Mouse (Mus musculus) subcutaneous adipose tissue, adult 2 months (tissue): ENCODE results near the gene Rin3. TPM values are rescaled to one million over a fixed set of nuclear protein-coding genes. Genes with fewer than 3 reads are reported as not detected.

Experiments used
- polyA plus RNA-seq: library from polyadenylated mRNA; depleted of rRNA; stranded (reverse); fragments of >200 nt; gene quantifications from 2 replicates; pipeline ENCODE4 v1.2.3, GENCODE M21; 2012; ENCODE audit warnings: low replicate concordance; rRNA removed

The Rin3 gene
- 16.9 and 20.0 TPM in 2 replicates for polyA plus RNA-seq

DNA sequence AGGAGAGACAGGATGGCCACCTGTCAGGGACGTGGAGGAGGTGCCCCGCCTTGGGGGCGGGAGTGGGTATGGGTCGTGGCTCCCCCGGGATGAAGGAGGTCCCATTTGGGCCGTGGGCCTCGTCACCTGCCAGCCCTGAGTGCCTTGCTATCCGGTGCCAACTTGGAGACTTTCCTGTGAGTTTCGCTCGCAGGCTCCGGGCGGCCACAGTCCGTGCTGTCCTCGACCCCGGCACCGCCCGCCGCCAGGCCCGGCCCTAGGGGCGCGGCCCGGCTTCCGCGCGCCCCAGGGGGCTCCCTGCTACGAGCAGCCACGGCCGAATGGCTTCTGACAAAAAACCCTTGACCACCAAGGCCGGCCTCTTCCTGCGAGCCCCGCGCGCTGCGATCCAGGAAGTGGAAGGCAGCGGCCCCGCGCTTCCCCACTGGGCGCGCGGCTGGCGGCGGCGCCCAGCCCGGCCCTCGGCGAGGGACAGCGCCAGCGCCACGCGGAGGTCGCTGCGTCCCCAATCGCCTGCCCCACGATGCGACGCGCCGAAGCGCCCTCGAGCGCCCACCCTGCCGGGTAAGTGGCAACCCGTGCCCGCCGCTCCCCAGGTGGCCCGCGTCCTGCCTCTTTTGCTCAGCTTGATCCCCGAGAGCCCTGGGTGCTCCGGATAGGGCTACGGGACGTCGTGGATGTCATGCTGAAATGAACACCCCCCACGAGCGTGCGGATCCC is at the start of gene Rin3:
TSS of gene Rin3 (plus strand) at position 286 of the 720 bp plus-strand sequence.

GRCm38 (mm10) chr12:102439632-102440023 is 156.8 kb downstream of the Rin3 start, which contains the start of gene Lgmn:
Gene Lgmn (minus strand): TSS chr12:102439813.

Other genes with a start within 250 kb of the Rin3 start
- 0.07 and 0.68 TPM in 2 replicates for gene Slc24a4, start 154.3 kb upstream of the Rin3 start, polyA plus RNA-seq
- gene Lgmn, start 156.8 kb downstream of the Rin3 start, polyA plus RNA-seq: 126 and 143 TPM in 2 replicates
- 14.1 and 17.2 TPM in 2 replicates for gene Golga5, start 186.1 kb downstream of the Rin3 start, polyA plus RNA-seq